Mouse (Mus musculus): Measurements from ENCODE around the gene Agbl2. TPM values are rescaled to one million over a fixed set of nuclear protein-coding genes. Genes with fewer than 3 reads are reported as not detected.
"Not testable (repeated sequence)": the region's sequence is repeated elsewhere in the genome, so short reads cannot be mapped to it uniquely, and the experiment has no call there.

Gene Agbl2
- polyA plus RNA-seq, 1 experiment from 2014 or later = 2.4 TPM

GRCm38 (mm10) chr2:90808241-90809126 is 26.0 kb downstream of the Agbl2 start:
- H3K27me3 ChIP-seq (ENCODE audit: control insufficient read depth, insufficient read depth, low read depth, low read length) = no peaks in the 10 kb centered on the region
- no peaks in the 10 kb centered on the region for H3K9me3 ChIP-seq (ENCODE audit: control insufficient read depth, low read length)
- H3K4me3 ChIP-seq (ENCODE audit: low read length) = no peak overlapping the region
- WGBS = 65% methylated on average over 6 of the region's 6 CpGs
- H3K4me2 ChIP-seq (ENCODE audit: low read depth, low read length) = no peak overlapping the region
- ATAC-seq (ENCODE audit: low read depth) = no peak
- no peaks in the 10 kb centered on the region for H3K36me3 ChIP-seq (ENCODE audit: control insufficient read depth, insufficient read depth, low read length)
- no peak overlapping the region for H3K27ac ChIP-seq (ENCODE audit: low read length)
- no peaks in the 10 kb centered on the region for H3K4me1 ChIP-seq (replicated peaks; ENCODE audit: control insufficient read depth, insufficient read depth, low read length)
- no peak overlapping the region for H3K9ac ChIP-seq (ENCODE audit: low read length)

- no peak overlapping the region for H3K9ac ChIP-seq (ENCODE audit: low read length)
Observed at GRCm38 (mm10) chr2:90810751-90811150, 28.2 kb downstream of the Agbl2 start.

DNA sequence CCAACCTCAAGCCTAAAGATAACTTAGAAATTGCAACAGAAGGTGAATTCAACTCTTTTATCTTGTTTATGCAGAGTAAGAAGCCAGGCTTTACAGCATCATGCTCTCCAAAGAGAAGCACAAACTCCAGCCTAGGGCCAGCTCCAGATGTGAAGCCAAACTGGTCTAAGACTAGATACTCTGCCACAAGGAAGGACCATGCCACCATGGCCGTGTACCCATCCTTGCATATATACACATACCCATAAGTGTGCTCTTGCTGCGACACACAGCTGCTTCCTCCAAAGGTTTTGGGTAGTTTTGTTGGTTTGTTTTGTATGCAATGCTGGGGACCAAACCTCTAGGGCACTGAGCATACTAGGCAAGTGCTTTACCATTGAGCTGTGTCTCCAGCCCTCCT is 32.7 kb downstream of the Agbl2 start:
- H3K4me3 ChIP-seq (ENCODE audit: low read length) = no peak overlapping the region
- H3K4me2 ChIP-seq (ENCODE audit: low read depth, low read length) = no peak overlapping the region
- H3K27me3 ChIP-seq (ENCODE audit: control insufficient read depth, insufficient read depth, low read depth, low read length) = no peaks in the 10 kb centered on the region
- H3K36me3 ChIP-seq (ENCODE audit: control insufficient read depth, insufficient read depth, low read length) = no peaks in the 10 kb centered on the region
- no peak overlapping the region for H3K27ac ChIP-seq (ENCODE audit: low read length)
- no peak for ATAC-seq (ENCODE audit: low read depth)
- 85% methylated on average over 2 of the region's 2 CpGs for WGBS
- no peaks in the 10 kb centered on the region for H3K4me1 ChIP-seq (replicated peaks; ENCODE audit: control insufficient read depth, insufficient read depth, low read length)
- H3K9me3 ChIP-seq (ENCODE audit: control insufficient read depth, low read length) = no peaks in the 10 kb centered on the region
- no peak overlapping the region for H3K9ac ChIP-seq (ENCODE audit: low read length)

More at GRCm38 (mm10) chr2:90810751-90811150, 28.2 kb downstream of the Agbl2 start:
- Histone ChIP-seq H3K4me1 (replicated peaks; ENCODE audit: control insufficient read depth, insufficient read depth, low read length) (no peaks in the 10 kb centered on the region), H3K9me3 (ENCODE audit: control insufficient read depth, low read length) (no peaks in the 10 kb centered on the region), H3K27ac (ENCODE audit: low read length) (no peak overlapping the region), H3K27me3 (ENCODE audit: control insufficient read depth, insufficient read depth, low read depth, low read length) (no peaks in the 10 kb centered on the region), H3K36me3 (ENCODE audit: control insufficient read depth, insufficient read depth, low read length) (no peaks in the 10 kb centered on the region), H3K4me2 (ENCODE audit: low read depth, low read length) (no peak overlapping the region), H3K4me3 (ENCODE audit: low read length) (no peak overlapping the region)
- 66% methylated on average over 8 of the region's 8 CpGs for WGBS
- ATAC-seq (ENCODE audit: low read depth) = no peak

GRCm38 (mm10) chr2:90816144-90816543 is 33.6 kb downstream of the Agbl2 start:
- no peak overlapping the region for H3K27ac ChIP-seq (ENCODE audit: low read length)
- ATAC-seq (ENCODE audit: low read depth) = no peak
- no peak overlapping the region for H3K9ac ChIP-seq (ENCODE audit: low read length)
- no peaks in the 10 kb centered on the region for H3K36me3 ChIP-seq (ENCODE audit: control insufficient read depth, insufficient read depth, low read length)
- H3K9me3 ChIP-seq (ENCODE audit: control insufficient read depth, low read length) = no peaks in the 10 kb centered on the region
- no peak overlapping the region for H3K4me3 ChIP-seq (ENCODE audit: low read length)
- no peak overlapping the region for H3K4me2 ChIP-seq (ENCODE audit: low read depth, low read length)
- 79% methylated on average over 4 of the region's 4 CpGs for WGBS
- H3K4me1 ChIP-seq (replicated peaks; ENCODE audit: control insufficient read depth, insufficient read depth, low read length) = no peaks in the 10 kb centered on the region
- no peaks in the 10 kb centered on the region for H3K27me3 ChIP-seq (ENCODE audit: control insufficient read depth, insufficient read depth, low read depth, low read length)

- Histone ChIP-seq H3K4me1 (replicated peaks; ENCODE audit: control insufficient read depth, insufficient read depth, low read length) (no peaks in the 10 kb centered on the region), H3K9me3 (ENCODE audit: control insufficient read depth, low read length) (no peaks in the 10 kb centered on the region), H3K9ac (ENCODE audit: low read length) (no peak overlapping the region), H3K36me3 (ENCODE audit: control insufficient read depth, insufficient read depth, low read length) (no peaks in the 10 kb centered on the region), H3K27ac (ENCODE audit: low read length) (no peak overlapping the region), H3K4me2 (ENCODE audit: low read depth, low read length) (no peak overlapping the region), H3K4me3 (ENCODE audit: low read length) (no peak overlapping the region), H3K27me3 (ENCODE audit: control insufficient read depth, insufficient read depth, low read depth, low read length) (no peaks in the 10 kb centered on the region)
- WGBS = 85% methylated on average over 3 of the region's 3 CpGs
- no peak for ATAC-seq (ENCODE audit: low read depth)
Observed at GRCm38 (mm10) chr2:90818710-90819109, 36.2 kb downstream of the Agbl2 start.

DNA sequence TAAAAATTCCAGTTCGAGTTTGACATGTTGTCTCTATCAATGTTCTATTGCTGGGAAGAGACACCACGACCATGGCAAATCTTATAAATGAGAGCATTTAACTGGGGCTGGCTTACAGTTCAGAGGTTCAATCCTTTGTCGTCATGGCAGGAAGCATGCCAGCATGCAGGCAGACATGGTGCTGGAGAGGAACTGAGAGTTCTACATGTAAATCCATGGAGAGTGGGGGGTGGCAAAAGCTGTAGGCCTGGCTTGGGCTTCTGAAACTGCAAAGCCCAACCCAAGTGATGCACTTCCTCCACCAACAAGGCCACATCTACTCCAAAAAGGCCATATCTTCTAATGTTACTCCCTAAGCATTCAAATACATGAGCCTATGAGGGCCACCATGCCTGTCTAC is 38.4 kb downstream of the Agbl2 start:
- Histone ChIP-seq H3K4me3 (ENCODE audit: low read length) (no peak overlapping the region), H3K27ac (ENCODE audit: low read length) (no peak overlapping the region), H3K9me3 (ENCODE audit: control insufficient read depth, low read length) (no peaks in the 10 kb centered on the region), H3K36me3 (ENCODE audit: control insufficient read depth, insufficient read depth, low read length) (no peaks in the 10 kb centered on the region), H3K9ac (ENCODE audit: low read length) (no peak overlapping the region), H3K4me1 (replicated peaks; ENCODE audit: control insufficient read depth, insufficient read depth, low read length) (no peaks in the 10 kb centered on the region), H3K27me3 (ENCODE audit: control insufficient read depth, insufficient read depth, low read depth, low read length) (no peaks in the 10 kb centered on the region), H3K4me2 (ENCODE audit: low read depth, low read length) (no peak overlapping the region)
- ATAC-seq (ENCODE audit: low read depth) = no peak
- 81% methylated on average over 3 of the region's 3 CpGs for WGBS

DNA sequence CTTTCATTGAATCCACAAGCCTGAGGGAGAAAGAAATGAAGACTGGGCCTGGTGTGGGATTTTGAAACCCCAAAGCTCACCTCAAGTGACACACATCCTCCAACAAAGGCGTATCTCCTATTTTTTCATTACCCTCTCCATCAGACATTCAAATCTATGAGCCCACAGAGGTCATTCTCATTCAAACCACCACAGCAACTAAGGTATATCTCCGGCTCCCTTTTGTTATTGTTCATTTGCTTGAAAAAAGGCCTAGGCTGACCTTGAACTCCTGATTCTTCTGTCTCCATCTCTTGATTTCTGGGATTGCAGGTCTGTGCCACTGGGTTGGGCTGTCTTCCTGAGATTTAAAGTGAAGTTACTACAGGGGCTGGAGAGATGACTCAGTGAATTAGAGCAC is 40.5 kb downstream of the Agbl2 start:
- Histone ChIP-seq H3K4me1 (replicated peaks; ENCODE audit: control insufficient read depth, insufficient read depth, low read length) (no peaks in the 10 kb centered on the region), H3K4me2 (ENCODE audit: low read depth, low read length) (no peak overlapping the region), H3K27ac (ENCODE audit: low read length) (no peak overlapping the region), H3K4me3 (ENCODE audit: low read length) (no peak overlapping the region), H3K27me3 (ENCODE audit: control insufficient read depth, insufficient read depth, low read depth, low read length) (no peaks in the 10 kb centered on the region), H3K9ac (ENCODE audit: low read length) (no peak overlapping the region), H3K9me3 (ENCODE audit: control insufficient read depth, low read length) (no peaks in the 10 kb centered on the region), H3K36me3 (ENCODE audit: control insufficient read depth, insufficient read depth, low read length) (no peaks in the 10 kb centered on the region)
- ATAC-seq (ENCODE audit: low read depth) = no peak
- WGBS = 87% methylated on average over 2 of the region's 2 CpGs

DNA sequence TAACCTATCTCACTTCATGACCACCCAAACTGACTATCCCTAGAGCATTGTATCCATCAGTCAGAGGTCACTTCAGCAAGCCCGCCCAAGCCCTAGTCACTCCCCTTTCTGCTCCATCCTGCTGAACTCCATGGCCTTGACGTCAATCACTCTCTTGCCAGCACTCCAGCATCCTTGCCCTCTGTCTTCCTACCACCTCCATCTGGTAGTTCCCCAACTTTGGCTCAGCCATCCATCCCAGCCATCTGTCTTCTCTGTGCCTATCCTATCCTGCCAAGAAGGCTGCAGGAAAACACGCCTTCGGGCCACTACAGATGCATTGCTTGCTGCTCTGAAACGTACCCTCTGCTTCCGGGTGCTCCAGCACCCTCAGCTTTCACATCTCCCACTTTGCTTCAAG is 41.3 kb downstream of the Agbl2 start:
- 83% methylated on average over 6 of the region's 6 CpGs for whole genome bisulfite sequencing
- no peak for ATAC-seq (ENCODE audit: low read depth)
- H3K4me3 ChIP-seq (ENCODE audit: low read length) = no peak overlapping the region
- H3K27ac ChIP-seq (ENCODE audit: low read length) = no peak overlapping the region
- no peak overlapping the region for H3K9ac ChIP-seq (ENCODE audit: low read length)
- no peak overlapping the region for H3K4me2 ChIP-seq (ENCODE audit: low read depth, low read length)
- H3K36me3 ChIP-seq (ENCODE audit: control insufficient read depth, insufficient read depth, low read length) = no peaks in the 10 kb centered on the region
- no peaks in the 10 kb centered on the region for H3K4me1 ChIP-seq (replicated peaks; ENCODE audit: control insufficient read depth, insufficient read depth, low read length)
- H3K9me3 ChIP-seq (ENCODE audit: control insufficient read depth, low read length) = no peaks in the 10 kb centered on the region
- H3K27me3 ChIP-seq (ENCODE audit: control insufficient read depth, insufficient read depth, low read depth, low read length) = no peaks in the 10 kb centered on the region

DNA sequence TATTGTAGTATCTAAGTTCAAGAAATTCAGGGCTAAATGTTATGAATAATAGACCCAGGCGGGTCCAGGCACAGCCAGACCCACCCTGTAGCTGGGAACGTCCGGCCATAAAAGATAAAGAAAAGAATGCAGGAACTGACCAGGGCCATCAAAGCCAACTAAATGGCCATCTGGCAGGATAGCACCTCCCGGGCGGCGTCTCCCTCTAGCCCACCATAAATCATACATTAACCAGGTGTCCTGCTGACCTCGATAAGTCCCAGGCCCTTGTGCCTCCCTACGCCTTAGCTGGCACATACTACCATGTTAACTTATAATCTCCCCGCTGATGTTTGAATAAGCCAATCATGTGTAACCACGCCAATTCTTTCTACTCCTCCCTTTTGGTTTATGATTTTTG is 42.0 kb downstream of the Agbl2 start:
- ATAC-seq (ENCODE audit: low read depth); H3K4me2 ChIP-seq (ENCODE audit: low read depth, low read length); H3K4me1 ChIP-seq (replicated peaks; ENCODE audit: control insufficient read depth, insufficient read depth, low read length); H3K27ac ChIP-seq (ENCODE audit: low read length); H3K27me3 ChIP-seq (ENCODE audit: control insufficient read depth, insufficient read depth, low read depth, low read length); H3K9me3 ChIP-seq (ENCODE audit: control insufficient read depth, low read length); H3K36me3 ChIP-seq (ENCODE audit: control insufficient read depth, insufficient read depth, low read length); H3K4me3 ChIP-seq (ENCODE audit: low read length); H3K9ac ChIP-seq (ENCODE audit: low read length): not testable (repeated sequence)
- 60% methylated on average over 10 of the region's 10 CpGs for WGBS
